Mouse (Mus musculus) CH12.LX (cell line): ENCODE measurements around the gene Shtn1.

ENCODE experiments used
- CTCF ChIP-seq, 2 experiments: IDR thresholded peaks in 1 of 2; conservative IDR thresholded peaks in 1 of 2; 2 replicates each; pipeline ENCODE4 v1.5.1; 2011 to 2012; ENCODE audit warnings: low read depth in 2 of 2, low read length in 2 of 2, improper control_type of control experiment in 1 of 2, inconsistent platforms in 1 of 2, mild to moderate bottlenecking in 1 of 2, moderate library complexity in 1 of 2
- MEF2A ChIP-seq: IDR thresholded peaks from 2 replicates; pipeline ENCODE4 v1.6.1; 2014; ENCODE audit warnings: low read depth, mild to moderate bottlenecking, inconsistent platforms, low read length, improper control_type of control experiment, borderline replicate concordance
- MYC ChIP-seq: IDR thresholded peaks from 2 replicates; pipeline ENCODE4 v1.6.1; 2011; ENCODE audit warnings: low read depth, mild to moderate bottlenecking, improper control_type of control experiment, low read length
- POLR2A ChIP-seq: IDR thresholded peaks from 2 replicates; pipeline ENCODE4 v1.6.1; 2011; ENCODE audit warnings: low read depth, mild to moderate bottlenecking, improper control_type of control experiment, low read length
- TBP ChIP-seq: conservative IDR thresholded peaks from 2 replicates; pipeline ENCODE4 v1.6.1; 2011; ENCODE audit warnings: low read depth, low read length, improper control_type of control experiment
- TCF12 ChIP-seq: IDR thresholded peaks from 2 replicates; pipeline ENCODE4 v1.6.1; 2014; ENCODE audit warnings: low read depth, mild to moderate bottlenecking, inconsistent platforms, low read length, improper control_type of control experiment
- UBTF ChIP-seq: IDR thresholded peaks from 2 replicates; pipeline ENCODE4 v1.6.1; 2012; ENCODE audit warnings: low read depth, mild to moderate bottlenecking, inconsistent platforms, low read length, improper control_type of control experiment, moderate library complexity
- ZC3H11A ChIP-seq: IDR thresholded peaks from 2 replicates; pipeline ENCODE4 v1.6.1; 2012; ENCODE audit warnings: low read depth, mild to moderate bottlenecking, inconsistent platforms, low read length, improper control_type of control experiment

- TF ChIP-seq MYC (no peak), CTCF (conservative IDR thresholded peaks at IDR 0.05 in 1 of 2, IDR thresholded peaks at IDR 0.05 in 1 of 2; ENCODE audit: low read depth in 2 of 2, low read length in 2 of 2) (no peak), ZC3H11A (no peak), TCF12 (no peak), POLR2A (no peak), MEF2A (no peak), UBTF (no peak), TBP (no peak)
Observed at GRCm38 (mm10) chr19:58980056-58980440, 95.9 kb downstream of the Shtn1 start.
